Mouse (Mus musculus) heart, embryonic 15.5 days (tissue): Measurements from ENCODE around the gene Aadat. TPM values are rescaled to one million over a fixed set of nuclear protein-coding genes. Genes with fewer than 3 reads are reported as not detected.
"Not testable (repeated sequence)": the region's sequence is repeated elsewhere in the genome, so short reads cannot be mapped to it uniquely, and the experiment has no call there.

Source experiments
- ATAC-seq: fragments of 200-750 bp; cut with Nextera tagmentation; replicated peaks from 2 replicates; pipeline ENCODE4 v1.8.0; 2017; ENCODE audit warnings: low read depth, moderate TSS enrichment; ENCODE audit not compliant: insufficient number of reproducible peaks, insufficient read depth, low FRiP score
- H3K27ac ChIP-seq: fragments of 300-500 bp; sonication (generic); 2 replicates; pipeline ENCODE4 v1.5.1; 2015; ENCODE audit warnings: mild to moderate bottlenecking, inconsistent platforms
- H3K27me3 ChIP-seq: fragments of 300-500 bp; sonication (generic); 2 replicates; pipeline ENCODE4 v1.6.1; 2015; ENCODE audit warnings: inconsistent platforms
- H3K36me3 ChIP-seq: fragments of 300-500 bp; sonication (generic); 2 replicates; pipeline ENCODE4 v1.6.1; 2015; ENCODE audit warnings: mild to moderate bottlenecking, inconsistent platforms
- H3K4me1 ChIP-seq: fragments of 300-500 bp; sonication (generic); replicated peaks from 2 replicates; pipeline ENCODE4 v1.6.1; 2015; ENCODE audit warnings: inconsistent platforms
- H3K4me2 ChIP-seq: fragments of 300-500 bp; sonication (generic); 2 replicates; pipeline ENCODE4 v1.6.1; 2015; ENCODE audit warnings: inconsistent platforms, mild to moderate bottlenecking, moderate library complexity
- H3K4me3 ChIP-seq: fragments of 300-500 bp; sonication (generic); 2 replicates; pipeline ENCODE4 v1.5.1; 2015; ENCODE audit warnings: mild to moderate bottlenecking, inconsistent platforms
- H3K9ac ChIP-seq: fragments of 300-500 bp; sonication (generic); 2 replicates; pipeline ENCODE4 v1.6.1; 2015; ENCODE audit warnings: mild to moderate bottlenecking, inconsistent platforms
- H3K9me3 ChIP-seq: fragments of 300-500 bp; sonication (generic); replicated peaks from 2 replicates; pipeline ENCODE4 v1.6.1; 2016; ENCODE audit warnings: inconsistent platforms
- WGBS: fragments of 180-500 bp; shearing (Covaris S2); methylation state at CpG from one replicate; pipeline ENCODE4 v1.1.7; 2015; ENCODE audit warnings: mixed read lengths; 5-methylcytosine and 5-hydroxymethylcytosine counted together
- polyA plus RNA-seq: library from polyadenylated mRNA; unstranded; fragments of >200 nt; fragmentation: Nextera tagmentation; extraction: Ambion mirVana; gene quantifications from 2 replicates; pipeline ENCODE4 v1.2.1, GENCODE M21; 2015

Aadat gene
- 0.19 TPM in 1 of 2 replicates, not detected in the other for polyA plus RNA-seq

DNA sequence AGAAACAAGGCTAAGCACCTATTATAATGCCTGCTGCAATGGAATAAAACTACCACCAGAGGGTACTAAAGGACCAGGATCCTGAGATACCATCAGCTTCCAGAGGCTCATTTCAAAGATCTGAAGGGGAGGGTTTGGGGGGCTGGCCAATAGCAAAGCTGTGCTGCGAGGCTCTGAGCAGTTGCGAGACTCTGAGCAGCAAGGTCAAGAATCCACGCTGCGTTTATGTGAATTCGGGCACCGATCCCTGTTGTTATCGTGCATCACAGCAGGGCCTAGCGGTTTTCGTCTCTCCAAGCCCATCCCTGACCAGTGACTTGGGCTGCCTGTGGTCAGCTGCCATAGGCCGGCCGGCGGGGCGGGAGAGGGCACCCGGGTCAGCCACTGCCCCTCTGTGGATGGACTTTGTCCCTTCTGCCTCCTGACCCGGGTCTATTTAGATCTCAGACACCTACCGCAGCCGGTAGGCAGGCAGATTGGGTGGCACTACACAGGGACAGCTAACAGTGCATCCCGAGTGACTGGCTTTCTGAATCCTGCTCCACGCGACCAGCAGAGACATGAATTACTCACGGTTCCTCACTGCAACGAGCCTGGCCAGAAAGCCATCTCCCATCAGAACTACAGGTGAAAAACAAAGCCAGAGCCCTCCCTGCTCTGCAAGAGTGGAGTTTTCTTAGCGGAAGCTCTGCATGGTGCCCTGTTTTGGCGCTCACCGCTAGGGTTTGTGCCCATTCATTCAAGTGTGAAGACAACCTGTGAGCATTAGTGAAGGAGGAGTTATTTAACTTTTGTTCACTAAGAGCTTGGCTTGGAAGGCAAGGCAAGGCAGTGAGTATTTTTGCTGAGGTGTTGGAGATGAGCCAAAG is at the start of gene Aadat:
Gene Aadat, plus strand, starts transcription at position 280 of the 869 bp plus-strand sequence.
- Histone ChIP-seq H3K9me3 (no peaks in the 10 kb centered on the region), H3K36me3 (no peaks in the 10 kb centered on the region), H3K27me3 (no peaks in the 10 kb centered on the region), H3K4me3 (peak within 1 kb of the TSS; percentile 58), H3K4me1 (0 out of 2 replicates have a peak, but pooled peaks cover 3% of the 10 kb centered on the region), H3K9ac (peak within 1 kb of the TSS; percentile 53), H3K4me2 (peak within 1 kb of the TSS; percentile 94), H3K27ac (no peak within 1 kb of the TSS)
- 1% methylated on average over 25 of the region's 25 CpGs for WGBS
- ATAC-seq: peak; percentile 79

GRCm38 (mm10) chr8:60466686-60467335 is 38.9 kb upstream of the Aadat start:
- Histone ChIP-seq H3K4me2 (no peak overlapping the region), H3K9me3 (no peaks in the 10 kb centered on the region), H3K27me3 (no peaks in the 10 kb centered on the region), H3K27ac (no peak overlapping the region), H3K36me3 (no peaks in the 10 kb centered on the region), H3K4me3 (no peak overlapping the region), H3K9ac (no peak overlapping the region), H3K4me1 (no peaks in the 10 kb centered on the region)
- ATAC-seq: no peak
- 35% methylated on average over 15 of the region's 15 CpGs for WGBS

- Histone ChIP-seq H3K4me3 (no peak overlapping the region), H3K9ac (no peak overlapping the region), H3K4me2 (no peak overlapping the region), H3K27me3 (no peaks in the 10 kb centered on the region), H3K9me3 (no peaks in the 10 kb centered on the region), H3K27ac (no peak overlapping the region), H3K4me1 (no peaks in the 10 kb centered on the region), H3K36me3 (no peaks in the 10 kb centered on the region)
- no peak for ATAC-seq
- 72% methylated on average over 2 of the region's 2 CpGs for WGBS
These were observed 15.6 kb upstream of the Aadat start for GRCm38 (mm10) chr8:60490147-60490546.

- H3K4me2 ChIP-seq: no peak overlapping the region
- 0 out of 2 replicates have a peak overlapping the region, but pooled peaks have one; percentile 6 for H3K27ac ChIP-seq
- ATAC-seq: no peak
- H3K27me3 ChIP-seq: no peaks in the 10 kb centered on the region
- WGBS: 91% methylated on average over 2 of the region's 2 CpGs
- no peak overlapping the region for H3K4me3 ChIP-seq
- H3K9ac ChIP-seq: no peak overlapping the region
- no peaks in the 10 kb centered on the region for H3K4me1 ChIP-seq
- no peaks in the 10 kb centered on the region for H3K36me3 ChIP-seq
- no peaks in the 10 kb centered on the region for H3K9me3 ChIP-seq
These were observed 13.9 kb upstream of the Aadat start for GRCm38 (mm10) chr8:60491871-60492270.

DNA sequence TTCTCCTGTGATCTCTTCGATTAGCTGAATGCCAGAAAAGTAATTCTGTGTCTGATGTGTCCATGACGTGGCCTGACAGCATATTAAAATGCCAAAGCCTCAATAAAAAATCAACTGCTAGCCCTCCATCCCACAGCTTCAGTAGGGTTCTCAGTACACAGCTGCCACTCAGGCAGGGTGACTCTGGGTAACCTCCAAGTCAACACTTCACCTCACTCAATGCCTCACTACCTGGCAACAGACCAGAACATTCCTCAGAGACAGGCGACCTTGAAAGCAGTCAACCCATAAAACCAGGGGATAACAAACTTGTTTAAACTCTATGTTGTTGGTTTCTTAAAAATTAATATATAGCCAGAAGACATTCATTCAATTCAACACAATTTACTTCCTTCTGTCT is 13.3 kb upstream of the Aadat start:
- H3K27me3 ChIP-seq: no peaks in the 10 kb centered on the region
- H3K9ac ChIP-seq: no peak overlapping the region
- H3K27ac ChIP-seq: 0 out of 2 replicates have a peak overlapping the region, but pooled peaks have one; percentile 6
- no peaks in the 10 kb centered on the region for H3K9me3 ChIP-seq
- WGBS: 36% methylated on average over 3 of the region's 3 CpGs
- H3K36me3 ChIP-seq: no peaks in the 10 kb centered on the region
- H3K4me3 ChIP-seq: no peak overlapping the region
- peak; percentile 67; the same call in 1 of the 2 replicates for ATAC-seq
- H3K4me1 ChIP-seq: no peaks in the 10 kb centered on the region
- no peak overlapping the region for H3K4me2 ChIP-seq

DNA sequence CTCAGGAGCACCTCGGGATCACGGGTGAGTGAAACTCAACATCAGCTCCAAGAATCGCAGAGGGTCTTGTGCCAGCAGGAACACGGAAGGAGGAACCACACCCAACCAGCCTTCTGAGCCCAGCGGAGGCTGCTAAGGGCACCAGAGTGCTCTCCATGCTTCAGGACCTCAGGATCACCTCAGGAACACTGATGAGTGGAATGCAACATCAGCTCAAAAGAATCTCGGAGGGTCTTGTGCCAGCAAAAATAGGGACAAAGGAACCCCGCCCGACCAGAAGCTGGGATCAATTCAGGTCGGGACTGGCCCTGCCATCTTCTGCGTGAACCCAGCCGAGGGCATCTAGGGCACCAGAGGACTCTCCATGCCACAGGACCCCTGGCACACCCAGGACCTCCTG is 11.1 kb upstream of the Aadat start:
- WGBS: 85% methylated on average over 11 of the region's 11 CpGs
- Histone ChIP-seq H3K9me3 (no peaks in the 10 kb centered on the region), H3K4me3 (no peak overlapping the region), H3K4me2 (no peak overlapping the region), H3K27ac (no peak overlapping the region), H3K4me1 (no peaks in the 10 kb centered on the region), H3K27me3 (no peaks in the 10 kb centered on the region), H3K36me3 (no peaks in the 10 kb centered on the region), H3K9ac (no peak overlapping the region)
- ATAC-seq: no peak

DNA sequence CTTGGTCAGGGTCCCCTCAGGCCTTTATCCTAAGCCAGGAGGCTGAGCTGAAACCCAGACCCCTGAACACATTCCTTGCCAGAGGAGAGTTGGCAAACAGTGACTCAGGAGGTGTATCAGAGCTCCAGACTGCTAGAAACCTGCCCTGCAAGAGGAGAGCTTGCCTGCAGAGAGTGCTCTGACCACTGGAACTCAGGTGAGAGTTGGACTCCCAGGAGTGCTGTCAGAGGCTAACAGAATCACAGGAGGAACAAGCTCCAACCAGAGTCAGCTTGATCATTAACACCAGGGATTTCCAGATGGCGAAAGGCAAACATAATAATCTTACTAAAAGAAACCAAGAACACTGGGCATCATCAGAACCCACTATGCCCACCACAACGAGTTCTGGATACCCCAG is 10.7 kb upstream of the Aadat start:
- ATAC-seq, H3K9me3 ChIP-seq, H3K36me3 ChIP-seq, H3K4me1 ChIP-seq, H3K4me3 ChIP-seq, H3K27me3 ChIP-seq, H3K9ac ChIP-seq, H3K27ac ChIP-seq, H3K4me2 ChIP-seq: not testable (repeated sequence)
- 65% methylated on average over 2 of the region's 2 CpGs for WGBS

DNA sequence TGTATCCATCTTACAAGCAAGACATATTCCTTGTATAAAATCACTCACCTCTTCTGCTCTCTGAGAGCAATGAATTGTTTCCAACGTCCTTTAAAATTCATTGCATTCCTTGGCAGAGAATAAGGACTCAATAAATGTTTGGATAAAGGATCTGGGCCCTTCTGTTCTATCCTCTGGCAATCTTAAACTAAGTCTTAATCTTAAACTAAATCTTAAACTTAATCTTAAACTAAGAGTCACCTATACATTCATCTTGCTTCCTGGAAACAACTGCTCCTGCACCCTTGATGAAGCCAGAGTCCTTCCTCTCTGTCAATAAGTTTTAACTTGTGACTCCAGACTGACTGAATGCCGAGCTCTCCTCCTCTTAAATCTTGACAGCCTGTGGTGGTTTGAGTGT is 2.6 kb upstream of the Aadat start, which contains the start of gene Gm10283:
Gene Gm10283, minus strand, starts transcription at position 101 of the 400 bp plus-strand sequence.
- H3K9ac ChIP-seq: no peak within 1 kb of the TSS
- no peak for ATAC-seq
- H3K4me3 ChIP-seq: no peak within 1 kb of the TSS
- 0 out of 2 replicates have a peak, but pooled peaks cover 3% of the 10 kb centered on the region for H3K4me1 ChIP-seq
- 37% methylated on average over 2 of the region's 2 CpGs for WGBS
- no peak within 1 kb of the TSS for H3K4me2 ChIP-seq
- H3K9me3 ChIP-seq: no peaks in the 10 kb centered on the region
- no peaks in the 10 kb centered on the region for H3K36me3 ChIP-seq
- H3K27me3 ChIP-seq: no peaks in the 10 kb centered on the region
- H3K27ac ChIP-seq: no peak within 1 kb of the TSS

DNA sequence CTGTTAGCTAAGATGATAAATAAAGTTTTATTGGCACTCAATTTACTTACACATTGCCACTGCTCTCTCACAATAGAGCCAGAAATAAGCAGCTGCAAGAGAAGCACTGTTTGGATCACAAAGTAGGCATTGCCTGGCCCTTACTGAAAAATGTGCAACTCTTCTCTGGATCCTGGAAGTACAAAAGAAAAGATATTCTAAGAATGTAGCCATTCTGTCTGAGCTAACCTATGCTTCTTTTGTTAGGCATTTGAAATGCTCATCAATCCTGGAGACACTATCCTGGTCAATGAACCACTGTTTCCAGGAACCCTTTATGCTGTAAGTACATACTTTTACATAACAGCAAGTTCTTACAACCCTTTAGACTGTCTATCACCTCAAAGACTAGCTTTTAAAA is 12.6 kb downstream of the Aadat start:
- no peaks in the 10 kb centered on the region for H3K27me3 ChIP-seq
- no peak for ATAC-seq
- no peak overlapping the region for H3K27ac ChIP-seq
- no peak overlapping the region for H3K4me3 ChIP-seq
- H3K36me3 ChIP-seq: no peaks in the 10 kb centered on the region
- no peak overlapping the region for H3K4me2 ChIP-seq
- H3K4me1 ChIP-seq: no peaks in the 10 kb centered on the region
- H3K9me3 ChIP-seq: no peaks in the 10 kb centered on the region
- H3K9ac ChIP-seq: no peak overlapping the region

DNA sequence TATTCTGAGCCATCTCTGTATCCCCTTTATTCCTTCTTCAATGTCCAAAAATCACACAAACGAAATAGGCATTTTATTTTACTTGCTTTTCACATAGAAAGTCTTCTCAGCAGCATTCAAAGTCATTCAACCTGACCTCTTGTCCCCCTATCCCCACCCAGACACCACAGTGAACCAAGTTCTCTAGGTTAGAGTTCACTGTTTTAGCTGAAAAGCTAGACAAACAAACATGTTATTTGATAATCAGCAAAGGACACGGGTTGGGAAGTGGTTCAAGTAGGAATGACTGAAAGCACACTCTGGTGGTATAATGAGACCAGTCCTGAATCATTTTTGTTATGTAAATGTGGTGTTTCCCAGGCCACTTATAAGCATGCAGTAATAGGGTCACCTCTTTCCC is 29.2 kb downstream of the Aadat start:
- 59% methylated on average over 2 of the region's 2 CpGs for WGBS
- Histone ChIP-seq H3K4me2 (no peak overlapping the region), H3K27ac (no peak overlapping the region), H3K4me3 (no peak overlapping the region), H3K36me3 (no peaks in the 10 kb centered on the region), H3K9ac (no peak overlapping the region), H3K4me1 (no peaks in the 10 kb centered on the region), H3K27me3 (no peaks in the 10 kb centered on the region), H3K9me3 (no peaks in the 10 kb centered on the region)
- no peak for ATAC-seq

DNA sequence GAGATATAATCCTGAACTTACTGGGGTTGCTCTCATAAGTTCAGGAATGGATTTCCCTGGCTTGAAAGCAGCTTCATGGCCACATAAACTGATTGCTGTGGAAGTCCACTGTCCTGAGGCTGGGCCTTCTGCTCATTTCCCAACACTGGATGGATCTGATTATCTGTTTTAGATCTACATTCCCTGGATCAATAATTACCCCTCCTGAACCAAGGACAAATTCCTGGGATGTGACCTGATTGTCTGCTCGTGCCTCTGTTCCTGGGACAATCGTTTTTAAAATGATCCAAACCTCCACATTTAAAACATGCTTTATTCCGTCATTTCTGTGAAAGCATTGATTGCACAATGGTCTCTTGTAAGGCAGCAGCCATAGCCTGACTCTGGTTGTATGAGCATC is 61.1 kb downstream of the Aadat start:
- Histone ChIP-seq H3K4me1 (no peaks in the 10 kb centered on the region), H3K4me2 (no peak overlapping the region), H3K36me3 (no peaks in the 10 kb centered on the region), H3K4me3 (no peak overlapping the region), H3K27ac (no peak overlapping the region), H3K9ac (no peak overlapping the region), H3K9me3 (no peaks in the 10 kb centered on the region), H3K27me3 (no peaks in the 10 kb centered on the region)
- no peak for ATAC-seq
- WGBS: 79% methylated on average over 3 of the region's 3 CpGs
